In genomic region chr14:118826346-118826745, GRCm38 (mm10) we compare ENCODE assay signal across 16 mouse cellular contexts. TPM values are rescaled to one million over a fixed set of nuclear protein-coding genes. Genes with fewer than 3 reads are reported as not detected.
"Had no signal": no experiment of that assay in that cellular context is flagged by ENCODE, and none has a peak within 500 bp of the region (broad histone marks: within the 10 kb centered on the region; RNA-seq: fewer than 3 reads in every experiment).

No protein-coding gene starts in this region.

- ATAC-seq: intestine, embryonic 16.5 days; midbrain, embryonic 13.5 days had no signal

- H3K4me3 ChIP-seq: limb, embryonic 13.5 days; megakaryocyte, embryonic 14.5 days; midbrain, embryonic 13.5 days; myocyte had no signal

- H3K9me3 ChIP-seq: limb, embryonic 13.5 days; megakaryocyte, embryonic 14.5 days; midbrain, embryonic 13.5 days had no signal

- H3K4me1 ChIP-seq: limb, embryonic 13.5 days had no signal

- H3K9ac ChIP-seq: limb, embryonic 13.5 days; lung, embryonic 14.5 days; midbrain, embryonic 13.5 days had no signal

- H3K4me2 ChIP-seq: limb, embryonic 13.5 days; liver, embryonic 11.5 days; lung, embryonic 14.5 days; midbrain, embryonic 13.5 days had no signal

- H3K27me3 ChIP-seq: limb, embryonic 13.5 days had no signal

- H3K36me3 ChIP-seq: limb, embryonic 13.5 days; midbrain, embryonic 13.5 days had no signal

- DNase-seq: kidney, adult 8-10 months; kidney, postnatal 25 days; layer of hippocampus, adult 9-11 months; layer of hippocampus, postnatal 36 days; lung, embryonic 14.5 days; lung, postnatal 10 days; lung, postnatal 4 days; right cerebral cortex, postnatal 14 days; thymus, adult 18-20 months; thymus, postnatal 14 days had no signal

- H3K27ac ChIP-seq: limb, embryonic 13.5 days; midbrain, embryonic 13.5 days had no signal

RNA-seq across cellular contexts. Expression of gene Cldn10, which starts 38.6 kb away (rescaled TPM):
- polyA plus RNA-seq: myocyte had no signal
